Mouse (Mus musculus) kidney, embryonic 14.5 days (tissue): Measurements from ENCODE around the gene Carhsp1. TPM values are rescaled to one million over a fixed set of nuclear protein-coding genes. Genes with fewer than 3 reads are reported as not detected.

Experiments used
- ATAC-seq: fragments of 200-750 bp; cut with Nextera tagmentation; 2 replicates; pipeline ENCODE4 v1.8.0; 2017; ENCODE audit warnings: moderate number of reproducible peaks, mild to moderate bottlenecking, moderate TSS enrichment, moderate library complexity; ENCODE audit not compliant: low FRiP score, low TSS enrichment
- H3K27ac ChIP-seq: fragments of 300-500 bp; sonication (generic); 2 replicates; pipeline ENCODE4 v1.5.1; 2014; ENCODE audit warnings: low read depth, mild to moderate bottlenecking, low read length, moderate library complexity, mixed read lengths
- H3K27me3 ChIP-seq: fragments of 300-500 bp; sonication (generic); 2 replicates; pipeline ENCODE4 v1.6.1; 2014; ENCODE audit warnings: mild to moderate bottlenecking, low read length; ENCODE audit not compliant: control insufficient read depth, insufficient read depth
- H3K36me3 ChIP-seq: fragments of 300-500 bp; sonication (generic); 2 replicates; pipeline ENCODE4 v1.6.1; 2014; ENCODE audit warnings: low read length, mixed read lengths; ENCODE audit not compliant: control insufficient read depth, insufficient read depth
- H3K4me1 ChIP-seq: fragments of 300-500 bp; sonication (generic); 2 replicates; pipeline ENCODE4 v1.6.1; 2014; ENCODE audit warnings: low read length, mixed read lengths; ENCODE audit not compliant: control insufficient read depth, insufficient read depth
- H3K4me2 ChIP-seq: fragments of 300-500 bp; sonication (generic); replicated peaks from 2 replicates; pipeline ENCODE4 v1.6.1; 2014; ENCODE audit warnings: low read depth, mild to moderate bottlenecking, low read length
- H3K4me3 ChIP-seq: fragments of 300-500 bp; sonication (generic); 2 replicates; pipeline ENCODE4 v1.5.1; 2014; ENCODE audit warnings: mild to moderate bottlenecking, low read length
- H3K9ac ChIP-seq: fragments of 300-500 bp; sonication (generic); 2 replicates; pipeline ENCODE4 v1.6.1; 2014; ENCODE audit warnings: low read depth, mild to moderate bottlenecking, low read length, moderate library complexity
- H3K9me3 ChIP-seq: fragments of 300-500 bp; sonication (generic); 2 replicates; pipeline ENCODE4 v1.6.1; 2016; ENCODE audit warnings: low read length; ENCODE audit not compliant: control insufficient read depth
- WGBS: fragments of 180-500 bp; shearing (Covaris S2); extraction: QIAGEN DNeasy Blood & Tissue Kit; methylation state at CpG from one replicate; pipeline ENCODE4 v1.1.7; 2014; 5-methylcytosine and 5-hydroxymethylcytosine counted together
- polyA plus RNA-seq: library from polyadenylated mRNA; unstranded; fragments of >200 nt; fragmentation: Nextera tagmentation; extraction: Ambion mirVana; gene quantifications from 2 replicates; pipeline ENCODE4 v1.2.1, GENCODE M21; 2014

The Carhsp1 gene
- polyA plus RNA-seq = 23.1 and 45.2 TPM in 2 replicates

DNA sequence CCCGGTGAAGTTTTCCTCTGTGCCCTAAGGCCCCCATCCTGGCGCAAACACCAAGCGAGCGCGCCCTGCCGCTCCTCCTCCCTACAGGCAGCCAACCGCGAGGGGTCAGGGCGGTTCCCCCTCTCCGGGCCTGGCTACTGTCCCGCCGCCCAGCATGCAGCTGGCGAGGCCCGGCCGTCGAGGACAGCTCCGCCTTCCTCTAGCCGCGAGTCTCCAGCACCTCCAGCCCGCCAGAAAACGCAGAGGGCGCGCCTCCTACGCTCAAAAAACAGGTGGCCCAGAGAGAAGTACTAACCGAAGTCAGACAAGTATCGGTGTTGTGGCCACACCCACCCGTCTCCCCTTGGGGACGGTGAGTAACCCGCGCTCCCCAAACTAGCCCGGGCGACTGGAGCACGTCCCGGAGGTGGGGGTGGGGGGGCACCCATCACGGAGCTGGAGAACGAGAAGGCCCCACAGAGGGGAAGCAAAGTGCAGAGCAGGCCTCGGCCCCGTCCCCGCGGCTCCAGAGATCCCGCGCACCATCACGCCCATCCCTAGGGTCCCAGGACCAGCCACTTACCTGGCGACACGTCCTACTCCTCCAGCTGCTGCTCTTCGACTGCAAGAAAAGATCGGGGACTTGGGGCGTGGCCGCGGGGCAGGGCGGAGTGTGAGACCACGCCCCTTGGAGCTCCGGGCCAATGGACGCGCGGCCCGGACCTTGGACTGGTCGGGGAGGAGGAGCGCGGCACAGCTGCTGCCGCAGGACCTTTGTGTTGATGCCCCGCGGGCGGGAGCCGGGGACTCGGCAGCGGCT, at the start of gene Carhsp1:
TSS of gene Carhsp1 (minus strand) at position 605 of the 799 bp plus-strand sequence.
- WGBS = under 1% methylated on average over 67 of the region's 67 CpGs
- Histone ChIP-seq H3K36me3 (no peaks in the 10 kb centered on the region; the same call in 1 of the 2 replicates), H3K4me1 (peaks cover 29% of the 10 kb centered on the region), H3K27ac (peak within 1 kb of the TSS; percentile 73), H3K4me2 (peak within 1 kb of the TSS; percentile 81), H3K9me3 (no peaks in the 10 kb centered on the region), H3K4me3 (peak within 1 kb of the TSS; percentile 63), H3K27me3 (no peaks in the 10 kb centered on the region), H3K9ac (peak within 1 kb of the TSS; percentile 59)
- ATAC-seq = peak; percentile 92

DNA sequence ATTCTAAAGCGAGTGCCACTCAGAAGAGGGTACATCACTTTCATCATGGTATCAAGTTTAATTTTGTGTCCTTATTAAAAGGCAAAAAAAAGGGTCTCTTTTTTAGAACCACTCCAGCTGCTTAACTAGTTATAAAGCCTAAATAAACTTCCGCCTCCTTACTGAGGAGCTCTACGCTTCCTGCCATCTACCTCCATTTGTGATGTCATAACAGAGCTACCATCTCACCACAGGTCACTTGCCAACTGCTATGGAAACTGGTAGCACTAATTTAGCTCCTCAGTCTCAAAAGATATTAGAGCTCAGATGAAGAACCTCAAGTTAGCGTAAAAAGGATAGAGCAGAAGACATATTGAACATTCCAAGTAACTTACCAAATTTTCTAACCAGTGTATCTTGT, 48.5 kb upstream of the Carhsp1 start:
- no peak for ATAC-seq
- Histone ChIP-seq H3K4me3 (no peak overlapping the region), H3K9me3 (no peaks in the 10 kb centered on the region), H3K4me2 (no peak overlapping the region), H3K27me3 (no peaks in the 10 kb centered on the region), H3K4me1 (0 out of 2 replicates have a peak, but pooled peaks cover 3% of the 10 kb centered on the region), H3K9ac (no peak overlapping the region), H3K27ac (no peak overlapping the region), H3K36me3 (peaks cover 10% of the 10 kb centered on the region)
- 92% methylated on average over 4 of the region's 4 CpGs for WGBS

DNA sequence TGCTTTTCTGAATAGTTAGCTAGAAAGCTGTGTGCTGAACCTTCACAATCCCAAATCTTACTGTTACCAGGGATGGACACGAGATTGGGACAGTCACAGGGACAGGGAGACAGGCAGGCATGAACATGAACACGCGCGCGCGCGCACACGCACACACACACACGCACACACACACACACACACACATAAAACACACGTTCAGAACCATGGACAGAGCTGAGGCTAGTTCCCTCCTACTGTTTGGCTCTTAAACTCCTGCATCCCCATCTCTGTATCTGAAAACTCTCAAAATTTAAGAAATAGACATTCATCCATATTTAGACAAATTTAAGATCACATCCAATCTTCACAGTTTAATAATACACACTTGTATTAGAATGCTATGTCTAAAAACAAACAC, 45.8 kb upstream of the Carhsp1 start:
- Histone ChIP-seq H3K36me3 (peaks cover 37% of the 10 kb centered on the region), H3K4me3 (no peak overlapping the region), H3K4me1 (peaks cover 3% of the 10 kb centered on the region; the same call in 1 of the 2 replicates), H3K27ac (no peak overlapping the region), H3K4me2 (no peak overlapping the region), H3K9me3 (no peaks in the 10 kb centered on the region), H3K27me3 (no peaks in the 10 kb centered on the region), H3K9ac (no peak overlapping the region)
- ATAC-seq = no peak
- 89% methylated on average over 10 of the region's 10 CpGs for WGBS

DNA sequence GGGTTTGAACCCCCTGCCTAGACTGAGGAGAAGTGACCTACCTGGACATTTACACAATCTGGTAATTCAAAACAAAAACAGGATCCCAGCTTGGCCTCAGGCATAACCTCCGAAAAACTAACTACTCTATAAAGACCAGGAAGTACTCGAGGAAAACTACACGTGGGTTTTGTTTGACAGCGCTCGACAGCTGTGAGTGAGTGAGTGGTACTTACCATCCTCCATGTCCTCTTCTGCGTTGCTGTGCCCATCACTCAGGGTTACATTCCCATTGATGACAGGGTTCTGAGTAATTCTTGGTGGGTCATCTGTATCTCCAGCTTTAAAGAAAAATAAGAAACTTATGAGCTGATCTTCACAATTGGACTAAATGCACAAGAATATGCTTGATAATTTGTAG, 44.3 kb upstream of the Carhsp1 start:
- ATAC-seq = no peak
- no peak overlapping the region for H3K27ac ChIP-seq
- WGBS = 56% methylated on average over 6 of the region's 6 CpGs
- peaks cover 51% of the 10 kb centered on the region for H3K36me3 ChIP-seq
- no peaks in the 10 kb centered on the region for H3K9me3 ChIP-seq
- H3K4me1 ChIP-seq = peaks cover 3% of the 10 kb centered on the region; the same call in 1 of the 2 replicates
- H3K4me2 ChIP-seq = no peak overlapping the region
- H3K27me3 ChIP-seq = no peaks in the 10 kb centered on the region
- no peak overlapping the region for H3K9ac ChIP-seq
- H3K4me3 ChIP-seq = no peak overlapping the region

DNA sequence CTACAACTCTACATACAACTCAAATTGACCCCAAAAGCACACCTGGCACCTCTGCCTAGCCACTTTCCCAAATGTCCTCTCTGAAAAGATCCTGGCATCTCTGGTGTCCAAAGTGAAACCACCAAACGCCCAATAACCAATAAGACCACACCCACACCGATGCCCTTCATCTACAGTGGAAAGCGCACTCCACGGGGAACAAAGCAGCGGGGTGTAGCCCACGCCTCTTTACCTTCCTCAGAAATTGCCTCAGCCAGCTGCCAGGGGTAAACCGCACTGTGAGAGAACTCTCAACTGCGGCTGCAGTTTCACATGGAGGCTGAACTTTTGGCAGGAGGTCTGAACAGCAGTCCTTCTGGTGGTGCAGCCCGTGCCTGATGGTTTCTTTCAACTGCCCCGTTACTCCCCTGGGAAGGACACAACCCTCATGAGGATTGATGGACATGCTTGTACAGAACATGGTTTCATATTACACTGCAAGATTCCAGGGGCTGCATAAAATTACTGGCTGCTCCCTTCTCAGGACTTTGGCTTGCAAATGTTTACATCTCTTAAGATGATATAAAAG, 43.6 kb upstream of the Carhsp1 start:
- no peak overlapping the region for H3K4me3 ChIP-seq
- ATAC-seq = peak; percentile 56
- H3K36me3 ChIP-seq = peaks cover 58% of the 10 kb centered on the region
- no peak overlapping the region for H3K27ac ChIP-seq
- H3K9me3 ChIP-seq = no peaks in the 10 kb centered on the region
- H3K27me3 ChIP-seq = no peaks in the 10 kb centered on the region
- peaks cover 3% of the 10 kb centered on the region; the same call in 1 of the 2 replicates for H3K4me1 ChIP-seq
- no peak overlapping the region for H3K9ac ChIP-seq
- 60% methylated on average over 10 of the region's 10 CpGs for WGBS
- no peak overlapping the region for H3K4me2 ChIP-seq

DNA sequence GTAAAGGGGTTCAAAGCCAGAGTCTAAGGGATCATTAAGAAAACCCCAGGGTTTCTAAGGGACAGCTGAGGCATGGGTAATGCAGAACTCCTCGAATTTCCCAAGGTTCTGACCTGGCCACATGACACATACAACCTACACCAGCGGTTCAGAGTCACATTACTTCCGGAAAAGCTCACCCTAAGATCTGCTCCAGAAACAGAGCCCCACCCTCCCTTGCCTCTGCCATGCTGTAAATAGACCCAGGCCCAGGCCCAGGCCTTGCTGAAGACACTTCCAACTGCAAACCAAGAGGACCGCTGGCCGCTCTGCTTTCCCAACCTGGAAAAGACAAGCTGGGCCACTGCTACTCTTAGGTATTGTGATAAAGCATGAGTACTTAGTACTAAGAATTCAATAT, 42.9 kb upstream of the Carhsp1 start:
- H3K4me3 ChIP-seq = no peak overlapping the region
- 74% methylated on average over 5 of the region's 5 CpGs for WGBS
- H3K9me3 ChIP-seq = no peaks in the 10 kb centered on the region
- ATAC-seq = no peak
- H3K9ac ChIP-seq = no peak overlapping the region
- H3K4me1 ChIP-seq = peaks cover 3% of the 10 kb centered on the region; the same call in 1 of the 2 replicates
- H3K4me2 ChIP-seq = no peak overlapping the region
- H3K27ac ChIP-seq = no peak overlapping the region
- no peaks in the 10 kb centered on the region for H3K27me3 ChIP-seq
- peaks cover 66% of the 10 kb centered on the region for H3K36me3 ChIP-seq

DNA sequence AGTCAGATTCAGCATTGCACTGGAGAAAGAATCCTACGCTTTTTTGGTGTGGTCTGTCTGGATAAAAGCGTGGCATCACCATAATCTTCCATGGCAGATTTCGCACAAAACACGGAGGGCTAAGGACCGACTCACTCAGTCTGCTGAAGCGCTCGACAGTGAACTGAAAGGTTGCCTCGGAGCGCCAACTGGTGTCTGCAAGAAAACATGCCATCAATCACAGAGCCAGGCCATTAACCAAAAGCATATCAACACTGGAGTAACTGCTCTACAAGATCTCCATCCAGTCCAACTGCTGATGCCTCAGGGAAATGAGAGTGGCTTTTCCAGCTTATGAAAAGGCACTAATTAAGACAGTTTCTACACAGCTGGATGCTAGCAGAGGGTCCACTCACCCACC, 40.0 kb upstream of the Carhsp1 start:
- ATAC-seq = no peak
- H3K9ac ChIP-seq = no peak overlapping the region
- no peaks in the 10 kb centered on the region for H3K27me3 ChIP-seq
- 55% methylated on average over 9 of the region's 9 CpGs for WGBS
- H3K4me2 ChIP-seq = no peak overlapping the region
- H3K36me3 ChIP-seq = peaks cover 94% of the 10 kb centered on the region
- no peak overlapping the region for H3K4me3 ChIP-seq
- no peak overlapping the region for H3K27ac ChIP-seq
- no peaks in the 10 kb centered on the region; the same call in 1 of the 2 replicates for H3K4me1 ChIP-seq
- no peaks in the 10 kb centered on the region for H3K9me3 ChIP-seq

DNA sequence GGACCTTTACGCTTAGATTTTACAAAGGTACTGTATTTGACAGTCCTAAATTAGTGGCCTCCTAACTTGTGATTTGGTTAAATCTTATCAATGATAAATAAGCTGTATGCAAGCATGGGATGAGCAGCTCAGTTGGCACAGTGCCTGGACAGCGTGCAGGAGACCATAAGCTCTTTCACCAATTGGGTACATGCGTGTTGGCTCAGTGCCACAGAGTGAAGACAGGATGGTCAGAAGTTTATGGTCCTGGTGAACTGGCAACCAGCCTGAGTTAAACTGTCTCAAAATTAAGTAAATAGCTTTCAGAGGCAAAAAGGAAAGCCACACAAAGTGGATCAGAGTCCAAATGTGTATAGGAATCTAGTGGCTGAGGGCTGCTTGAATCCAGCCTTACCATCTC, 28.6 kb upstream of the Carhsp1 start:
- ATAC-seq = no peak
- no peak overlapping the region for H3K4me2 ChIP-seq
- H3K27me3 ChIP-seq = no peaks in the 10 kb centered on the region
- no peak overlapping the region for H3K9ac ChIP-seq
- peaks cover 98% of the 10 kb centered on the region for H3K36me3 ChIP-seq
- H3K4me3 ChIP-seq = no peak overlapping the region
- no peaks in the 10 kb centered on the region for H3K9me3 ChIP-seq
- WGBS = 93% methylated on average over 3 of the region's 3 CpGs
- no peak overlapping the region for H3K27ac ChIP-seq
- H3K4me1 ChIP-seq = no peaks in the 10 kb centered on the region

DNA sequence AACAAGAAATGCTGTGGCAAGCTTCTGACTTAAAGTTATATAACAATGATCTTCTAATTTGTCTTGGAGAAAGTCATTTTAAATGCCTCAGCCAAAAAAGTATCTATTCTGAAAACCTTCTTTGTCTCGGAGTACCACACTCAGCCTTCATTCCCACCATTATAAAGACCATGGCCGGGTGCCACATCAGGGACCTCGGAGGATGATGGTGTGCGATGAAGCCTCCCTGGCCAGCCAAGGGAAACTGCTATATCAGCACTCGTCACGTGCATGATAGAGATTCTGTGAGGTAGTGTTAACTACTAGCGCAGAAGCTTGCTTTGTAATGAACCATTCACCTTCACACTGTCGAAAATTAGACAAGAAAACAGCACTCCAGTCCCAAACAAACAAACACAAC, 27.6 kb upstream of the Carhsp1 start:
- no peaks in the 10 kb centered on the region for H3K27me3 ChIP-seq
- H3K4me3 ChIP-seq = no peak overlapping the region
- no peak overlapping the region for H3K4me2 ChIP-seq
- H3K9me3 ChIP-seq = no peaks in the 10 kb centered on the region
- H3K4me1 ChIP-seq = no peaks in the 10 kb centered on the region
- H3K27ac ChIP-seq = no peak overlapping the region
- H3K9ac ChIP-seq = no peak overlapping the region
- 94% methylated on average over 8 of the region's 8 CpGs for WGBS
- H3K36me3 ChIP-seq = peaks cover 99% of the 10 kb centered on the region
- no peak for ATAC-seq
